Mouse (Mus musculus): ENCODE measurements around the gene Atf6.

Gene Atf6

GRCm38 (mm10) chr1:170844380-170844779 is 23.2 kb downstream of the Atf6 start:
- no peak for DNase-seq

DNA sequence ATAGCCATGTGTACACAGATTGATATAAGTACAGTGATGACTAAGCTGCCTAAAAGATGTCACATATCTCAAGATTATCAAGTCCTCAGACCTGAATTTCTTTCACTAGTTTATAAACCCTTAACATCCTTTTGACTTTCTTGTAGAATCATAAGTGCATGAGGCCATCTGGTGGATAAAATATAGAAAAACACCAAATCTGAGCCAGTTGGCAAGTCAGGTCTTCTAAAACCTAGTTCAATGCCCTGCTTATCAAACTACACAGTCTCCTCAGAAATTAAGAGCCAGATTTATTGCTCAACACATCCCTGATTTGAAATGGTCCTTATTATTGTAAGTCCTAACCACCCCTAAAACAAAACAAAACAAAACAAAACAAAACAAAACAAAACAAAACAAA is 27.9 kb downstream of the Atf6 start:
- peak; percentile 48 for DNase-seq

DNA sequence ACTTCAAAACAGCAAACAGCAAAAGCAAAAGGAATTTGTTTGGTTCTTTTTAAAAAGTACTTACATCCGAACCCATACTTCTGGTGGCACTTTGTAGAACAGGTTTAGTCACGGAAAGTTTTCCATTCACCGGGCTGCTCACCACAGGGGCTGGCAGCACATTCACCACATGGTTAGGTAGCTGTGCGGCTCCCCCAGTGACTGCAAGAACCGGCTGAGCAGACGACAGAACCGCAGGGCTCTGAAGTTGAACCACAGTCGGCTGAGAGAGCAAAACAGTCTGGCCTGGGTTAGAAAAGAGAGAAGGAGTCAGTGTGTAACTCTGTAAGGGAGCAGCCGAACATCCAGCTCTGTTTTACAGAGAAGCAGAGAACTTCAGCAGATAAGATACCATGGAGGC is 32.8 kb downstream of the Atf6 start:
- DNase-seq, result no peak

- no peak for DNase-seq
These were observed 37.8 kb downstream of the Atf6 start for GRCm38 (mm10) chr1:170829781-170830180.

DNA sequence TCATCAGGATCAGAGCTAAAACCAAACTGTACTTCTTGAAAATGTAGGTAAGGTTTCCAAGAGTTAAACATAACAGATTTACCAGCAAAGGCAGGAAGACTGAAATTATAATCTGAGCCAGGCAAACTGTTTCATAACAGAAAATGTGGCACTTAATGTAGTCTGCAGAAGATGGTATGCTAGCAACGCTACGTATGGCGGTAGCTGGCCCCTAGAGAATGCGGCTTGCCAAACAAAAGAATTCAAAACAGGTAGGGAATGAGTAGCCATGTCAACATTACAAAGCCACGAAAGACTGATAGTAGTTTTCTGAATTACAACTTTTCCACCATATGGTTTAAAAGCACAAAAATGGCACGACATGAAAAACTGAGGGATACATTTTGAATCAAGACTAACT is 38.2 kb downstream of the Atf6 start:
- no peak for DNase-seq

GRCm38 (mm10) chr1:170820103-170820814 is 47.3 kb downstream of the Atf6 start:
- DNase-seq, result no peak

DNA sequence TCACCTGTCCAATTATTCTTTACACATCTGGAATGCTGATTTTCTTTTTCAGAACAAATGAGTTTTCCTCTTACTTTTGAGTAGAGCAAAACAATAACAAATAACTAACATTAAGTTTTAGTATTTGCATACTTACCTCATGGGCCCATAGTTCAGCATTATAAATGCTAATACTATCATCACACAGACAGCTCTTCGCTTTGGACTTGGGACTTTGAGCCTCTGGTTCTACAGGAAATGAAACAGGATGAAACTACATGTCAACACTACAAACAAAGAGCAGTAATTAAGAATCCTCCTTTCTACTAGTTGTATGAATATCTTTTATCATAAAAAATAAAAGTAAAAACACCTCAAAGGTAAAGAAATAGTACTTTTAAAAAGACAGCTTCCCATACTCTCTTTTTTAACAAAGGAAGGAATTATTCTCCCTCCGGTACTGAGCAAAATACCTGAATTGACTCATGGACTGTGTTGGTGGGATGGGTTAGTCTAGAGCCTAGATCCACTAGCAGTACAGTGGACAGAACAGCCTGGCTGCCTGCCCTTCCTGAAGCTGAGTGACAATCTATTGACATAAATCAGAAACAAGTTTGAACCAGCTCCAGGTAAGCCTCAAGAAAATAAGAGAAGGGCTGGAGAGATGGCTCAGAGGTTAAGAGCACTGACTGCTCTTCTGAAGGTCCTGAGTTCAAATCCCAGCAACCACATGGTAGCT is 52.1 kb downstream of the Atf6 start:
- DNase-seq, result no peak

GRCm38 (mm10) chr1:170812822-170813221 is 54.7 kb downstream of the Atf6 start:
- no peak for DNase-seq

- no peak for DNase-seq
These were observed 59.8 kb downstream of the Atf6 start for GRCm38 (mm10) chr1:170807600-170808270.

DNA sequence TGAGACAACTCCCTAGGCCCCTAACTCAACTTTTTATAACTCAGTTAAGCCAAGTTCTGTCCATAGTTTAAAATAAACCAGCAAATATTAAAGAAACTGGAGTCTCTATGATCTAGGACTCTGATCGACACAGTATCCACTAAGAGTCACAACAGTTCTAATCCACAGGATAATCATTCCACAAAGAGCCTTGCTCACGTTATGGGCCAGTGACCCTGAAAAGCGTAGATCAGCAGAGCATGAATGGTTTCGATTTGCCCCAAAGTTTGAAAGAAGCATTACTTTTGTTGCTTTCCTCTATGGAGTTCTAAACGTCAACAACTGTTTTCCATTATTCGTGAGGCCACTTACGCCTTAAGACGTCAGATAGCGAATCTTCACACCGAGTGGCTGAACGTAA is 62.9 kb downstream of the Atf6 start:
- no peak for DNase-seq

- DNase-seq, result no peak
These were observed 64.9 kb downstream of the Atf6 start for GRCm38 (mm10) chr1:170802669-170803068.

- no peak for DNase-seq
These were observed 66.9 kb downstream of the Atf6 start for GRCm38 (mm10) chr1:170800694-170801093.

DNA sequence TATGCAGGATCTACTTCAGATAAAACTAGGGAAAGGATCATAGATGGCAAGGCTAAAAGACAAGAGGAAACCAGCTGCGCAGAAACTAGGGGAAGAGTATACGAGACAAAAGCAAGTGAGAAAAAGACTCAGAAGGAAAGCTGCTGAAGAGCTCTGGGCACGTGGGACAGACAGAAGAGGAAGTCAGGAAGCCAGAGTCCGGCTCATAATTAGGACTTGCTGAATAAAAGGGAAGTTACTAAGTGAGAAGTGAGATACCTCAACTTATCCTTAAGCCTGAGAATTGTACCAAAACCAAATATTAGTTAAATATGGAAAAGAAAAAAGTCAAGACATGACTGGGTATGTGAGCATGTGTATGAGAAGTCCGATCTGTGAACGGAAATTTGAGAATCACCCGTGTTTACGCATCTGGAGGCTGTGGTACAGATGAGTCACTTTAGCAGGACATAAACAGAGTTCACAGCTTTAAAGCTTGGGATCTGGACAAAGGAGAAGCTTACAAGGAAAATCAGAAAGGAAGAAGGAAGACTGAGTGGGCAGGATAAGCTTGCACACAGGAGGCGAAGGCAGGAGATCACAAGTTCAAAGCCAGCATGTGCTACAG is 71.7 kb downstream of the Atf6 start:
- DNase-seq, result no peak

GRCm38 (mm10) chr1:170791542-170791941 is 76.0 kb downstream of the Atf6 start:
- no peak for DNase-seq

GRCm38 (mm10) chr1:170791001-170791400 is 76.6 kb downstream of the Atf6 start:
- no peak for DNase-seq

- no peak for DNase-seq
These were observed 79.9 kb downstream of the Atf6 start for GRCm38 (mm10) chr1:170787643-170788042.

DNA sequence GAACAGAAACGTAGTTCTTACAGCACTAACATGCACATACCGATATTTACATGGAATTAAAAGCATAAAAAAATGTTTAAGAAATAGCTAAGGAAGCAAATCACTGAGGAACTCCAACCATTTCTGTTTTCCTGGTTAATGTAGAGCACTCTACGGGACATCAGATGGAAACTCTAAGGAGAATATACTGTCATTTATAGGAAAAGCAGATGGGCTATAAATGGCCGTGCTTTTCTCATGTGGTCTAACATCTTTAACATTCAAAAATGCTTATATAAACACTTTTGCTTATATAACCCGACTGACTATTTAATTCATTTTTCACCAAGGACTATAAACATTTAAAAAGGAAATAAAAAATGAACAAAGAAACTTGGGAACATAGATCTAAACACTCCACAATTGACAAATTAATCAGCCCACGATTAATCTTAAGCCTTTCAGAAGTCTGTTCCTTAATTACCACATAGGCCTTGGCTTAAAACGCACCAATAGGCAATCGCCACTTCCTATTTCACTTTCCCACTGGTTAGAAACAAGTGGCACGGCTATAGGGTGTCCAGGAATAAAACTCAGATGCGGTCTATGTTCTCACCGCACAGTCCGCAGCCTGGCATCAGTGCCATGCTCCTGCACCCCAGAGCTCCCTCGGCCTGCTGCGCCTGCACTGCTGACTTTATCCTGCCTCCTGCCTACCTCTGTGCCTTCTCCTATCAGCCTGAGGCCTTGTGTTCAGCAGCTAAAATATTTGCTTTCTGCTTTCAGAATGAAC is 80.8 kb downstream of the Atf6 start:
- DNase-seq, result no peak

GRCm38 (mm10) chr1:170777688-170778087 is 89.9 kb downstream of the Atf6 start:
- DNase-seq, result no peak

GRCm38 (mm10) chr1:170774431-170774830 is 93.1 kb downstream of the Atf6 start:
- no peak for DNase-seq

DNA sequence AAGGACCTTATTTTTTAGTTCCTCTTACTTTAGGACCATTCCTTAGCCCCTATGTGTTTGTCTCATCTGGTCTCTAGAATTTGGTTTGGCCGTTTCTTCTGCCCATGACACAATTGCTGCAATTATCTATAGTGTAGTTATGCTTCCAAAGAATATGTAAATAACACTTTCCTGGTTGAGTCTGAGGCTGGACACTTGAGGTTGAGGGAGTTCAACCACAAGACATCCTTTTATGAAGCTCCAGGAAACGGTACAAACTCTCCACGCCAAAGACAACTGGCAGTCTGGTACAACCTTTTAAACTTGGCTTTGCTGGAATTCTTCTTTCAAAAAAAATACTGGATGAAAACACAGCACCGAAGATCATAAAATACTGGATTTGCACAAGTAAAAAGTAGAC is 94.1 kb downstream of the Atf6 start:
- DNase-seq, result no peak

DNA sequence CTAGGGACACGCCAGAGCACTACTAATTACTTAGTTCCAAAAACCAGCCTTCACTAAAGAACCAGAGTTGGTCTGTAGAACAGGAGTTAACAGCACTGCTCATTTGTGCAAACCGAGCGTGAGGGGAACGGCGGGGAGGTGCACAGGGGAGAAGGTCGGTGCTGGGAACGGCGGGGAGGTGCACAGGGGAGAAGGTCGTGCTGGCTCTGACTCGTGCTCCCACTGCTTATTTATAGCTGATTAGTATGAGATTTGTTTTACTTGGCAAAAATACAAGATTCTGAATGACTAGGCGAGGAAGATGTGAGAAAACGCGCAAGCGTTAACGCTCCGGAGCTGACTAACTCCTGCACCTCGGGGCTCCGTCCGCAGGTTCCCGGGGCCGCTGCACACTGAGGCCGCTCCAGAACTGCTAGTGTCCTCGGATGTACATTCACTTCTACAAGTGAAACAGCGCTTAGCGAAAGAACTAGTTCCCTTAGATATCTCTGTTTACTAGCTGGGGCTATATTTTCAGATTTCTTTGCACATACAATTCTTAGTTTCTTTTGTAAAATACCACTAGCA is 96.1 kb downstream of the Atf6 start:
- DNase-seq, result no peak

GRCm38 (mm10) chr1:170770691-170771090 is 96.9 kb downstream of the Atf6 start:
- no peak for DNase-seq

- no peak for DNase-seq
These were observed 100.6 kb downstream of the Atf6 start for GRCm38 (mm10) chr1:170766997-170767396.
